Mouse (Mus musculus) brain, embryonic 14.5 days (tissue): Measurements from ENCODE around the gene Fetub.

ENCODE experiments used
- CTCF ChIP-seq: fragments of 200-500 bp; IDR thresholded peaks from 2 replicates; pipeline ENCODE4 v1.5.1; 2012; ENCODE audit warnings: inconsistent platforms, mild to moderate bottlenecking, moderate library complexity, borderline replicate concordance; ENCODE audit not compliant: insufficient read depth, insufficient read length; ENCODE audit errors: extremely low read depth
- POLR2A ChIP-seq: fragments of 200-500 bp; IDR thresholded peaks from 2 replicates; pipeline ENCODE4 v1.6.1; 2012; ENCODE audit warnings: mild to moderate bottlenecking, inconsistent platforms, borderline replicate concordance; ENCODE audit not compliant: poor library complexity, insufficient read depth, insufficient read length, severe bottlenecking; ENCODE audit errors: extremely low read depth

DNA sequence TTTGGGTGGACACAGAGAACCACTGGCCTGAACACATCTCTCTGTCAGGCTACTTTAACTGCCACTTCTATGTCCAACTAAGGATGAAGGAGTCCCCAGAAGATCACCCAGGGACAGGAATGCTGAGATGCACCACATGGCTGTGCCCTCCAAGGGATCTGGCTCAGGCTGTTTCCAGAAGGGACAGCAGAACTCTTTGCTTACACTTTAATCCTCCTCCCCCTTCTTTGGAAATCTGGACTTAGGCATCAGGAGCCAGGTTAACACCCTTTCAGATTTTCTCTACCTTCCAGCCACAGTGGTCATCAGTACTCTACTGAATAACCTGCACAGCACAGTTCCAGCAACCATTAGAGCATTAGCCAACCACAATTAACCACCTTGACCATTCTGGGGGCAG, 45.2 kb downstream of the Fetub start:
- TF ChIP-seq POLR2A (no peak), CTCF (no peak)
